In genomic region chr10:128805092-128806000, GRCm38 (mm10) we compare ENCODE assay signal across 8 mouse cellular contexts. TPM values are rescaled to one million over a fixed set of nuclear protein-coding genes. Genes with fewer than 3 reads are reported as not detected.
DNase-seq lines count a peak whose midpoint lies in the region; ATAC-seq and TF ChIP-seq lines count a peak whose summit lies in the region.

No protein-coding gene starts in this region.

- H3K9ac ChIP-seq in heart, embryonic 14.5 days (ENCODE audit: low read length), result peak overlapping the region; percentile 86
- H3K9ac ChIP-seq in liver, embryonic 14.5 days (replicated peaks), result peak overlapping the region; percentile 77
- peak overlapping the region; percentile 83 for H3K9ac ChIP-seq in neural tube, embryonic 11.5 days (ENCODE audit: low read length)
- H3K9ac ChIP-seq in stomach, postnatal 0 days (ENCODE audit: low read length), result peak overlapping the region; percentile 89

- peak; percentile 91 for ATAC-seq in heart, embryonic 14.5 days (ENCODE audit: insufficient number of reproducible peaks, insufficient read depth, low FRiP score, low read depth)
- peak; percentile 96 for ATAC-seq in liver, embryonic 14.5 days (ENCODE audit: insufficient read depth)
- peak; percentile 92 for ATAC-seq in neural tube, embryonic 11.5 days (ENCODE audit: insufficient read depth, low FRiP score, low TSS enrichment)
- peak; percentile 96 for ATAC-seq in stomach, postnatal 0 days (ENCODE audit: low FRiP score, low TSS enrichment)

- WGBS in heart, embryonic 14.5 days, result under 1% methylated on average over 69 of the region's 70 CpGs
- WGBS in liver, embryonic 14.5 days (ENCODE audit: insufficient replicate concordance), result under 1% methylated on average over 66 of the region's 70 CpGs
- under 1% methylated on average over 60 of the region's 70 CpGs for WGBS in neural tube, embryonic 11.5 days
- 1% methylated on average over 69 of the region's 70 CpGs for WGBS in stomach, postnatal 0 days

- peak; percentile 14; the same call in 1 of the 2 replicates for TF ChIP-seq EP300 in liver, embryonic 14.5 days (IDR thresholded peaks at IDR 0.05; ENCODE audit: low read depth)
- TF ChIP-seq EP300 in stomach, postnatal 0 days (optimal IDR thresholded peaks at IDR 0.05), result peak; percentile 84

- peak; percentile 99 for DNase-seq in CD4-positive, CD25-positive, alpha-beta regulatory T cell, adult 2 months (ENCODE audit: low read depth, low spot score)
- peak; percentile 59 for DNase-seq in fat pad, adult 2 months (ENCODE audit: extremely low read depth, low read depth, low spot score)
- peak; percentile 97 for DNase-seq in kidney, postnatal 14 days
- peak; percentile 94 to 97 (median 95) for DNase-seq in liver, embryonic 14.5 days (ENCODE audit: low read depth in 3 of 3, low spot score in 3 of 3)
- peak; percentile 99 for DNase-seq in neural tube, embryonic 11.5 days (ENCODE audit: low spot score)
- DNase-seq in stomach, postnatal 0 days (ENCODE audit: low spot score), result peak; percentile 99

- H3K9me3 ChIP-seq in heart, embryonic 14.5 days (ENCODE audit: control insufficient read depth, low read length), result no peaks in the 10 kb centered on the region
- H3K9me3 ChIP-seq in liver, embryonic 14.5 days (ENCODE audit: control insufficient read depth, low read length), result no peaks in the 10 kb centered on the region
- no peaks in the 10 kb centered on the region for H3K9me3 ChIP-seq in neural tube, embryonic 11.5 days (ENCODE audit: control insufficient read depth, low read length)
- H3K9me3 ChIP-seq in stomach, postnatal 0 days (ENCODE audit: control insufficient read depth, low read length), result no peaks in the 10 kb centered on the region

- peaks cover 19% of the 10 kb centered on the region for H3K4me1 ChIP-seq in brown adipose tissue, adult 24 weeks (ENCODE audit: control insufficient read depth, insufficient read depth, insufficient read length, low read length)
- H3K4me1 ChIP-seq in heart, embryonic 14.5 days (ENCODE audit: control insufficient read depth in 2 of 2, insufficient read depth in 2 of 2, low read length in 2 of 2), result peaks cover 19 to 42% of the 10 kb centered on the region in 2 experiments
- peaks cover 12 to 24% of the 10 kb centered on the region in 2 experiments for H3K4me1 ChIP-seq in liver, embryonic 14.5 days (replicated peaks; ENCODE audit: control insufficient read depth in 2 of 2, insufficient read depth in 2 of 2, low read length in 1 of 2)
- peaks cover 24% of the 10 kb centered on the region for H3K4me1 ChIP-seq in neural tube, embryonic 11.5 days (ENCODE audit: control insufficient read depth, insufficient read depth, low read length)
- peaks cover 10% of the 10 kb centered on the region for H3K4me1 ChIP-seq in stomach, postnatal 0 days (replicated peaks; ENCODE audit: control insufficient read depth, insufficient read depth)

- H3K27me3 ChIP-seq in heart, embryonic 14.5 days (ENCODE audit: control insufficient read depth, insufficient read depth, low read length), result no peaks in the 10 kb centered on the region
- no peaks in the 10 kb centered on the region for H3K27me3 ChIP-seq in liver, embryonic 14.5 days (ENCODE audit: control insufficient read depth, insufficient read depth, low read length)
- H3K27me3 ChIP-seq in neural tube, embryonic 11.5 days (ENCODE audit: control insufficient read depth, insufficient read depth, low read length), result no peaks in the 10 kb centered on the region
- H3K27me3 ChIP-seq in stomach, postnatal 0 days (ENCODE audit: control insufficient read depth, insufficient read depth, low read length), result no peaks in the 10 kb centered on the region

- H3K27ac ChIP-seq in brown adipose tissue, adult 24 weeks (replicated peaks; ENCODE audit: low read depth, low read length), result peak overlapping the region; percentile 96
- peak overlapping the region; percentile 94 for H3K27ac ChIP-seq in heart, embryonic 14.5 days (replicated peaks in 1 of 2; ENCODE audit: control insufficient read depth in 1 of 2, insufficient read depth in 1 of 2, low read depth in 2 of 2, low read length in 2 of 2)
- peak overlapping the region; percentile 79 for H3K27ac ChIP-seq in liver, embryonic 14.5 days
- H3K27ac ChIP-seq in neural tube, embryonic 11.5 days (ENCODE audit: low read depth, low read length), result peak overlapping the region; percentile 92
- H3K27ac ChIP-seq in stomach, postnatal 0 days (replicated peaks), result peak overlapping the region; percentile 99

- H3K4me3 ChIP-seq in brown adipose tissue, adult 24 weeks (ENCODE audit: insufficient read depth, low read depth, low read length), result peak overlapping the region; percentile 92
- H3K4me3 ChIP-seq in heart, embryonic 14.5 days (ENCODE audit: control insufficient read depth in 1 of 2, insufficient read depth in 1 of 2, low read depth in 1 of 2, low read length in 2 of 2), result peak overlapping the region; percentile 64 to 68
- peak overlapping the region; percentile 74 to 80 for H3K4me3 ChIP-seq in liver, embryonic 14.5 days (ENCODE audit: insufficient read depth in 1 of 2, low read depth in 2 of 2, low read length in 2 of 2)
- peak overlapping the region; percentile 76 for H3K4me3 ChIP-seq in neural tube, embryonic 11.5 days (ENCODE audit: low read depth, low read length)
- peak overlapping the region; percentile 75 for H3K4me3 ChIP-seq in stomach, postnatal 0 days (ENCODE audit: low read depth, low read length)

- TF ChIP-seq CTCF in liver, embryonic 14.5 days (IDR thresholded peaks at IDR 0.05; ENCODE audit: low read depth), result peak; percentile 50
- peak; percentile 57 for TF ChIP-seq CTCF in stomach, postnatal 0 days (IDR thresholded peaks at IDR 0.05; ENCODE audit: low read depth)

- peak overlapping the region; percentile 92 for H3K4me2 ChIP-seq in heart, embryonic 14.5 days (ENCODE audit: low read length)
- peak overlapping the region; percentile 92 for H3K4me2 ChIP-seq in liver, embryonic 14.5 days (ENCODE audit: low read depth)
- H3K4me2 ChIP-seq in neural tube, embryonic 11.5 days (ENCODE audit: low read depth), result peak overlapping the region; percentile 90
- H3K4me2 ChIP-seq in stomach, postnatal 0 days (replicated peaks; ENCODE audit: low read depth), result peak overlapping the region; percentile 83

- H3K36me3 ChIP-seq in heart, embryonic 14.5 days (ENCODE audit: control insufficient read depth, insufficient read depth, low read length), result peaks cover 48% of the 10 kb centered on the region
- H3K36me3 ChIP-seq in liver, embryonic 14.5 days (replicated peaks; ENCODE audit: control insufficient read depth, insufficient read depth, low read depth), result 0 out of 2 replicates have a peak, but pooled peaks cover 3% of the 10 kb centered on the region
- peaks cover 7% of the 10 kb centered on the region; the same call in 1 of the 2 replicates for H3K36me3 ChIP-seq in neural tube, embryonic 11.5 days (ENCODE audit: control insufficient read depth, insufficient read depth, low read length)
- peaks cover 8% of the 10 kb centered on the region; the same call in 1 of the 2 replicates for H3K36me3 ChIP-seq in stomach, postnatal 0 days (ENCODE audit: control insufficient read depth, insufficient read depth, low read length)

RNA-seq across cellular contexts. Expression of gene Tmem198b, which starts 1.2 kb away (rescaled TPM):
- polyA plus RNA-seq in brown adipose tissue, adult 24 weeks (2012; ENCODE audit: insufficient read depth, insufficient read length, missing spikeins), result 3.5 and 5.2 TPM in 2 replicates
- 16.6 and 18.2 TPM in 2 replicates for polyA plus RNA-seq in heart, embryonic 14.5 days (2014; fragmentation: Nextera tagmentation; extraction: Ambion mirVana)
- polyA plus RNA-seq in liver, embryonic 14.5 days (2012; rRNA removed), result 2.1 and 2.9 TPM in 2 replicates
- 0.99 and 1.5 TPM in 2 replicates for polyA plus RNA-seq in liver, embryonic 14.5 days (2014; fragmentation: Nextera tagmentation; extraction: Ambion mirVana)
- polyA plus RNA-seq in neural tube, embryonic 11.5 days (2014; fragmentation: Nextera tagmentation; extraction: Ambion mirVana), result 16.7 and 16.9 TPM in 2 replicates
- polyA plus RNA-seq in stomach, postnatal 0 days (2015; fragmentation: Nextera tagmentation; extraction: Ambion mirVana), result 7.8 and 8.5 TPM in 2 replicates

RNA-seq across cellular contexts. Expression of gene Dnajc14, which starts 1.5 kb away (rescaled TPM):
- 29.6 and 38.8 TPM in 2 replicates for polyA plus RNA-seq in brown adipose tissue, adult 24 weeks (2012; ENCODE audit: insufficient read depth, insufficient read length, missing spikeins)
- polyA plus RNA-seq in heart, embryonic 14.5 days (2014; fragmentation: Nextera tagmentation; extraction: Ambion mirVana), result 28.2 and 31.0 TPM in 2 replicates
- 4.2 and 6.0 TPM in 2 replicates for polyA plus RNA-seq in liver, embryonic 14.5 days (2012; rRNA removed)
- polyA plus RNA-seq in liver, embryonic 14.5 days (2014; fragmentation: Nextera tagmentation; extraction: Ambion mirVana), result 10.7 and 12.3 TPM in 2 replicates
- polyA plus RNA-seq in neural tube, embryonic 11.5 days (2014; fragmentation: Nextera tagmentation; extraction: Ambion mirVana), result 39.3 and 42.8 TPM in 2 replicates
- polyA plus RNA-seq in stomach, postnatal 0 days (2015; fragmentation: Nextera tagmentation; extraction: Ambion mirVana), result 29.8 and 30.5 TPM in 2 replicates

RNA-seq across cellular contexts. Expression of gene Sarnp, which starts 11.8 kb away (rescaled TPM):
- 66.7 and 88.6 TPM in 2 replicates for polyA plus RNA-seq in brown adipose tissue, adult 24 weeks (2012; ENCODE audit: insufficient read depth, insufficient read length, missing spikeins)
- 157 and 168 TPM in 2 replicates for polyA plus RNA-seq in heart, embryonic 14.5 days (2014; fragmentation: Nextera tagmentation; extraction: Ambion mirVana)
- polyA plus RNA-seq in liver, embryonic 14.5 days (2012; rRNA removed), result 27.1 and 61.2 TPM in 2 replicates
- 122 and 125 TPM in 2 replicates for polyA plus RNA-seq in liver, embryonic 14.5 days (2014; fragmentation: Nextera tagmentation; extraction: Ambion mirVana)
- polyA plus RNA-seq in neural tube, embryonic 11.5 days (2014; fragmentation: Nextera tagmentation; extraction: Ambion mirVana), result 233 and 234 TPM in 2 replicates
- polyA plus RNA-seq in stomach, postnatal 0 days (2015; fragmentation: Nextera tagmentation; extraction: Ambion mirVana), result 99.4 and 104 TPM in 2 replicates

RNA-seq across cellular contexts. Expression of gene Mmp19, which starts 14.6 kb away (rescaled TPM):
- polyA plus RNA-seq in brown adipose tissue, adult 24 weeks (2012; ENCODE audit: insufficient read depth, insufficient read length, missing spikeins), result 34.9 and 38.0 TPM in 2 replicates
- polyA plus RNA-seq in heart, embryonic 14.5 days (2014; fragmentation: Nextera tagmentation; extraction: Ambion mirVana), result 1.1 and 1.8 TPM in 2 replicates
- 8.0 and 9.5 TPM in 2 replicates for polyA plus RNA-seq in liver, embryonic 14.5 days (2012; rRNA removed)
- 8.3 and 8.9 TPM in 2 replicates for polyA plus RNA-seq in liver, embryonic 14.5 days (2014; fragmentation: Nextera tagmentation; extraction: Ambion mirVana)
- polyA plus RNA-seq in neural tube, embryonic 11.5 days (2014; fragmentation: Nextera tagmentation; extraction: Ambion mirVana), result 0.32 and 0.41 TPM in 2 replicates
- 2.0 and 2.1 TPM in 2 replicates for polyA plus RNA-seq in stomach, postnatal 0 days (2015; fragmentation: Nextera tagmentation; extraction: Ambion mirVana)

RNA-seq across cellular contexts. Expression of gene Ormdl2, which starts 16.1 kb away (rescaled TPM):
- polyA plus RNA-seq in brown adipose tissue, adult 24 weeks (2012; ENCODE audit: insufficient read depth, insufficient read length, missing spikeins), result 36.4 and 37.7 TPM in 2 replicates
- polyA plus RNA-seq in heart, embryonic 14.5 days (2014; fragmentation: Nextera tagmentation; extraction: Ambion mirVana), result 41.4 and 46.1 TPM in 2 replicates
- 43.1 and 47.8 TPM in 2 replicates for polyA plus RNA-seq in liver, embryonic 14.5 days (2012; rRNA removed)
- 80.5 and 83.5 TPM in 2 replicates for polyA plus RNA-seq in liver, embryonic 14.5 days (2014; fragmentation: Nextera tagmentation; extraction: Ambion mirVana)
- 59.2 and 64.6 TPM in 2 replicates for polyA plus RNA-seq in neural tube, embryonic 11.5 days (2014; fragmentation: Nextera tagmentation; extraction: Ambion mirVana)
- polyA plus RNA-seq in stomach, postnatal 0 days (2015; fragmentation: Nextera tagmentation; extraction: Ambion mirVana), result 111 and 121 TPM in 2 replicates

Comparison
In these comparisons a context has a peak if more than half of its experiments do, and no peak if none do; other contexts are left out.
1. Peak in every context shown above with its lines: DNase-seq, ATAC-seq, H3K4me3 ChIP-seq and H3K27ac ChIP-seq.